Mouse (Mus musculus): ENCODE data around the gene Kcnma1. TPM values are rescaled to one million over a fixed set of nuclear protein-coding genes. Genes with fewer than 3 reads are reported as not detected.

Gene Kcnma1
- polyA plus RNA-seq, 1 experiment from 2014 or later, result not detected

DNA sequence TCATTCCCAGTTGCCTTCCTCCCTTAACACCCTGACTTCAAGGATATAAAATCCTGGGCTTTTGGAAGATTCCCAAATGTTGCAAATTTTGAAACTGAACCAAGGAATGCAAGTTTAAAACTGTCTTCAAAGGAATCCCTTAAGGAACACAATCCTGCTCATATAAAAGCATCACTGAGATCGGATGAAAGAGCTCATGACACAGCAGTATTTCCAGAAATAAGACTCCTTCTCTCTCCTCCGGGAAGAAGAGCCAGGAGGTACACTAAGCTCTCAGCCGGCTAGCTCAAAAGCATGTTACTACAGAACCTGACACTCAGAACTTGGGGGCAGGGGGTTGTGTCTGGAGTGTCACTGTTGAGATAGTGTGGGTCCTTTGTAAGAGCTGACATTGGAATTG, 325.8 kb downstream of the Kcnma1 start:
- H3K4me3 ChIP-seq (ENCODE audit: inconsistent target), result no peak overlapping the region
- no peak overlapping the region for H3K27ac ChIP-seq
- 86% methylated on average over 3 of the region's 3 CpGs for WGBS (ENCODE audit: missing documents)
- no peaks in the 10 kb centered on the region for H3K79me2 ChIP-seq (ENCODE audit: inconsistent target)
- H3K36me3 ChIP-seq (ENCODE audit: inconsistent target), result no peaks in the 10 kb centered on the region

DNA sequence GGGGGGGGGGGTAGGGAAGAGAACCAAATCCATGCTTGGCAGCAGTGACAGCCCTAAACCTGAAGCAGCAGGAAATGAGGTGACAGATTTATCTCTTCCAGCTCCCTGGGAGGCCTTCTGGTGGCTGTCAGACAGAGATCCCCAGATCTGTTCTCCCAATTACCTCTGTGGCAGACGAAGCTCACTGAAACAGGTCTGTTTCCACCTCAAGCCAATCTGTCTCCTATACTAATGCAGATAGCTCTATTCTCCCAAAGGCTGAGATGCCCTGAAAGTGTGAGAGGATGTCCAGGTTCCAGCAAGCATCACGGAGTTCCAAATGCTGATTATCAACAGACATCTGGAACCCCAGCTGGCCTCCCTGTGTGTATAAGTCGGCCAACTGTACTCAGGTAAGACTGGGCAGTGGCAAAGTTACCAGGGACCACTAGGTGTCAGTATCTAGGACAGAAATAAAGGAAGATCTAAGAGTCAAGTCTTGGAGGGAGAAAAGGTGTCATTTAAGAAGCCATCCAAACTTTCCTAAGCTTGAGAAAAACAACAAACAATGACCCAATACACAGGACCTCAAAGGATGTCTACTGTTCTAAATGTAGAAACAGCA, 329.7 kb downstream of the Kcnma1 start:
- H3K27ac ChIP-seq, result no peak overlapping the region
- WGBS (ENCODE audit: missing documents), result 23% methylated on average over 3 of the region's 3 CpGs
- no peaks in the 10 kb centered on the region for H3K79me2 ChIP-seq (ENCODE audit: inconsistent target)
- H3K36me3 ChIP-seq (ENCODE audit: inconsistent target), result no peaks in the 10 kb centered on the region
- no peak overlapping the region for H3K4me3 ChIP-seq (ENCODE audit: inconsistent target)

DNA sequence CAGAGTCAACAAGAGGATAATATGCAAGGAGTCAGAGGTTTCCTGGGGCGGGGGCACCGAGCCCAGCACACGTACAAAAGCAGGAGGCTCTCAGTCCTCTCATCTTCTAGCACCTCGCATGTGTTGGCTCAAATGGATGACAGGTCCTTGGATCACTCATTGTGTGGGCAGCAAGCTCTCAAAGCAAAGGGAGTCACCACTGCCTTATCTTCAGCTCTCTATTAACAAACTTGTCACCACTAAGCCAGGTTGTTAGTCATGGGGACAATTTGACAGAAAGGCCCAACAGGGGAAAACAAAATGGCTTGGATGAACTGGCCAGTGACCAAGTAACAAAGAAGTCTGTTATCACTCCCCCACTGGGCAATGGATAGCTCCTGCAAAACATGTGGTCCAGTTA, 331.5 kb downstream of the Kcnma1 start:
- no peak overlapping the region for H3K4me3 ChIP-seq (ENCODE audit: inconsistent target)
- no peaks in the 10 kb centered on the region for H3K36me3 ChIP-seq (ENCODE audit: inconsistent target)
- H3K79me2 ChIP-seq (ENCODE audit: inconsistent target), result no peaks in the 10 kb centered on the region
- WGBS (ENCODE audit: missing documents), result 79% methylated on average over 4 of the region's 4 CpGs
- H3K27ac ChIP-seq, result no peak overlapping the region

- no peaks in the 10 kb centered on the region for H3K79me2 ChIP-seq (ENCODE audit: inconsistent target)
- H3K36me3 ChIP-seq (ENCODE audit: inconsistent target), result no peaks in the 10 kb centered on the region
- WGBS (ENCODE audit: missing documents), result 44% methylated on average over 2 of the region's 2 CpGs
- no peak overlapping the region for H3K4me3 ChIP-seq (ENCODE audit: inconsistent target)
- H3K27ac ChIP-seq, result no peak overlapping the region
These were observed 334.9 kb downstream of the Kcnma1 start for GRCm38 (mm10) chr14:23679378-23679777.

DNA sequence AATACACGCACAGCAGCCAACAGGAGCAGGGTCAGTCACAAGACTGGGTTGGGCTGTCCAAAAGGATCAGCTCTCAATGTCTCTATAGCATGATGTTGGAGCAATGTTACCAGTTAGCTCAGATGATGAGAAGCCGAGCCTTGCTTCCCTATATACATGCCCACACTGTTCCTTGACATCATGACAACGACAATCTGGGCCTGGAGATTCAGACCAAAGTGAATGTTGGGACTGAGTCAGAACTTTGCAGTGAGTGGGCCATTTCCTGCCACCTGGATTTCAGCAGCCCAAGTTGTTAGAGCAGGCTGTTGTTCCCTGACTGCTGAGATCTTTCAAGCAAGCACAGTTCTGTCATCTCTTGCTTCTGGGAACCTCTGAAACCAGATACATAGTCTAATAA, 347.9 kb downstream of the Kcnma1 start:
- no peaks in the 10 kb centered on the region for H3K79me2 ChIP-seq (ENCODE audit: inconsistent target)
- no peak overlapping the region for H3K4me3 ChIP-seq (ENCODE audit: inconsistent target)
- 71% methylated on average over 3 of the region's 3 CpGs for WGBS (ENCODE audit: missing documents)
- H3K27ac ChIP-seq, result no peak overlapping the region
- no peaks in the 10 kb centered on the region for H3K36me3 ChIP-seq (ENCODE audit: inconsistent target)

GRCm38 (mm10) chr14:23651682-23652081, 362.6 kb downstream of the Kcnma1 start:
- Histone ChIP-seq H3K4me3 (ENCODE audit: inconsistent target) (no peak overlapping the region), H3K79me2 (ENCODE audit: inconsistent target) (no peaks in the 10 kb centered on the region), H3K36me3 (ENCODE audit: inconsistent target) (no peaks in the 10 kb centered on the region), H3K27ac (no peak overlapping the region)
- 82% methylated on average over 4 of the region's 4 CpGs for WGBS (ENCODE audit: missing documents)

DNA sequence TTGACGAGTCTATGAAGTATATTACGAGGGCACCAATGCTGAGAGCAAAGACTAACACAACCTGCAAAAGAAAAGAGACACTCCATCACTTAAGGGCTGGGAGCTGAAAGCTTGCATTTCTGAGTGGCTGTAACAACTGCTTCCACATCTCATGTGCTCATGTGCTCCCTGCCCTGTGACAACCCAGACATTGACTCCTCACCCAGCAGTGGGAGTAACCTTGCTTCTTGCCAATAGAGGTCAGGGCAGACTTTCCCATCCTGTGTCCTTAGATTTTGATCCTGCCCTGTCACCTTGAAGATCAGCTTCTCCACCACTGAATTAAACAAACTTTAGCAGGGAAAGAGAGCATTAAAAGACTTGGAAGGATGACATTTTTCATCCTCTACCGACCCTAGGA, 364.2 kb downstream of the Kcnma1 start:
- Histone ChIP-seq H3K4me3 (ENCODE audit: inconsistent target) (no peak overlapping the region), H3K79me2 (ENCODE audit: inconsistent target) (no peaks in the 10 kb centered on the region), H3K36me3 (ENCODE audit: inconsistent target) (no peaks in the 10 kb centered on the region), H3K27ac (no peak overlapping the region)
- 95% methylated on average over 3 of the region's 3 CpGs for WGBS (ENCODE audit: missing documents)

- no peak overlapping the region for H3K4me3 ChIP-seq (ENCODE audit: inconsistent target)
- H3K79me2 ChIP-seq (ENCODE audit: inconsistent target), result no peaks in the 10 kb centered on the region
- H3K27ac ChIP-seq, result no peak overlapping the region
- 77% methylated on average over 9 of the region's 9 CpGs for WGBS (ENCODE audit: missing documents)
- H3K36me3 ChIP-seq (ENCODE audit: inconsistent target), result no peaks in the 10 kb centered on the region
These were observed 368.8 kb downstream of the Kcnma1 start for GRCm38 (mm10) chr14:23645361-23646063.

- no peaks in the 10 kb centered on the region for H3K79me2 ChIP-seq (ENCODE audit: inconsistent target)
- WGBS (ENCODE audit: missing documents), result 100% methylated on average over 3 of the region's 3 CpGs
These were observed 371.1 kb downstream of the Kcnma1 start for GRCm38 (mm10) chr14:23643162-23643561.

DNA sequence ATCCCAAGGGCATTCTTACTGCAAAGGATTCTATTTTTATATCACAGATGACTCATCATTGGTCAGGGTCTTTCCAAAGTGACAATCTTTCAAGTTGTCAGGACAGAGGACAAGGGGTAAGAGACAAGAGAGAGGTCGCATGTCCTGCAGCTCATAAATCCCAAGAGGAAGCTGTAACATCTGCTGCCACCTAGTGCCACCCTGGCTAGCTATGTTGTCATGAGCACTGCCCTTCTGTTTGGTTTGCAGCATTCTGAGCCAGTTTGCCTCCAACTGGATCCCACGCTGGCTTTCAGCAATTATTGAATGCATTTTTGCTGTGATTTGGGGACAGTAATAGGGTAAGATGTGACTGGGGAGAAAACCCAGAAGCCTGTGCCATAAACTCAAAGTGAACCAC, 373.6 kb downstream of the Kcnma1 start:
- no peaks in the 10 kb centered on the region for H3K36me3 ChIP-seq (ENCODE audit: inconsistent target)
- H3K27ac ChIP-seq, result no peak overlapping the region
- 55% methylated on average over 2 of the region's 2 CpGs for WGBS (ENCODE audit: missing documents)
- no peaks in the 10 kb centered on the region for H3K79me2 ChIP-seq (ENCODE audit: inconsistent target)
- no peak overlapping the region for H3K4me3 ChIP-seq (ENCODE audit: inconsistent target)

More at GRCm38 (mm10) chr14:23643162-23643561, 371.1 kb downstream of the Kcnma1 start:
- Histone ChIP-seq H3K4me3 (ENCODE audit: inconsistent target) (no peak overlapping the region), H3K36me3 (ENCODE audit: inconsistent target) (no peaks in the 10 kb centered on the region), H3K27ac (no peak overlapping the region)

DNA sequence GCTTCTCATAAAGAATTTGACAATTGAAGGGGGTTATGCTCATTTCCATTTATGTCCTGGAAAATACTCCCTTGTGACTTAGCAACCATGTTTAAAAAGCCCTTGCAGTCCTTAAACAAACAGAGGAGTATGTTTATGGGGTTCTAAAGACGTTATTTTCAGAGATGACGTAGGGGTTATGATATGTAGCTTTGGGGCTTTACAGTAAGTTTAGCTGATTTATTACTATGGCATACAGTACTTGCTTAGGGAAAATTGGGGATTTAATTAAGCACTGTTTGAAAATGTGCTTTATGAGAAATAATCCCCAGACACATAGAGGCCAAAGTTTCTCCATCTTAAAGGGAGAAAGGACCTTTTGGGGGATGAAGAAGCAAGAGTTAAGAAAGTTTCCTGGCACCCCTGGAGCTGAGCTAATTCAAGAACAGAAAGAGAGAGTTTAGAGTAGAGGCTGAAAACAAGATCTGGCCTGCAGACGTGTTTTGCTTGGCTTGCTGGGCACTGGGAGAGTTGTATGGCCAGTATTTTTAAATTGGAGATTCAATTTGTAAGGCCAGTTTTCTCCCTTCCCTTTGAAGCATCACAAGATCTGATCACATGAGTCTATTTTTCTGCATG, 376.1 kb downstream of the Kcnma1 start:
- no peaks in the 10 kb centered on the region for H3K36me3 ChIP-seq (ENCODE audit: inconsistent target)
- no peak overlapping the region for H3K4me3 ChIP-seq (ENCODE audit: inconsistent target)
- no peak overlapping the region for H3K27ac ChIP-seq
- 77% methylated on average over 3 of the region's 3 CpGs for WGBS (ENCODE audit: missing documents)
- H3K79me2 ChIP-seq (ENCODE audit: inconsistent target), result no peaks in the 10 kb centered on the region

DNA sequence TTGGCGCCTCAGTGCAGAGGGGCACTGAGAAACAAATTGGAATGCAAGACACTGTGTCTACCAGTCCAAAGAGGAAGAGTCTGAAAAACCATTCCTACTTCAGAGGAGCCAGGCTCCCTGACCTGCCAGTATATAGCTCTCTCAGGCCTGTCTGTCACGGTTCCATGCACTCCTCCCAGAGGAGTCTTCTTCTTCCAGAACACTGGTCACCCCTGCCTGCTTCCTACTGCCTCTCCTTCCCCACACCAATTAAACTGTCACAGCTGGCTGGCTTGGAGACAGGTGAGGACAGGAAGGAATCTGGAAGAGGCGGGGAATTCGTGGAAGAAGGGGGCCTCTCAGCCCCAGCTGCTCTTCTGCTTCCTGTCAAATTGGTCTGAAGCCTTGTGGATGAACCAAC, 378.4 kb downstream of the Kcnma1 start:
- no peak overlapping the region for H3K4me3 ChIP-seq (ENCODE audit: inconsistent target)
- H3K36me3 ChIP-seq (ENCODE audit: inconsistent target), result no peaks in the 10 kb centered on the region
- 60% methylated on average over 4 of the region's 4 CpGs for WGBS (ENCODE audit: missing documents)
- no peak overlapping the region for H3K27ac ChIP-seq
- no peaks in the 10 kb centered on the region for H3K79me2 ChIP-seq (ENCODE audit: inconsistent target)

DNA sequence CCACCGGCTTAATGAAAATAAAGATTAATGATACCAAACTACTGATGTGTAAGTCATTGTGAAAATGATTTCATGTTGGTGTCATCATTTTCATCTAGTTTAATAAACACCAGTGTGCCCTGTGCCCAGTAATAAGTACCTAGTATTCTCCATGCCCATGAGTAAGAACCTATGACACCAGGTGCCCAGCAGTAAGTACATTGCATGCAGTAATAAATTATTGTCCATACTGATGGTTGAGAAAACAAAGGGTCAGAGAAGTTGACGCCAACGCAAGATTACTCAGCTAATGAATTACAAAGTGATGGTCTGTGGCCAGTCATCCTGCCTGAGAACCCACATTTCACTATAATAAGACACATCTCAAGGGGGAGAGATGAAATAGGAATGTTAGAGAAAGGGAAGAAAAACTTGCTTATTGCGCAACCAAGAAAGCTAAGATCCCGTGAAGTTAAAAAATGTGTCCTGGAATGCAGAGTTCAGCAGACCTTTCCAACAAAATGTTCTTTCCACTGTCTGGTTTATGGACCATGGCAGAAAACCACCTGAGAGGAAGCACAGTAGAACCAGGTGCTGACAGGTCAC, 381.2 kb downstream of the Kcnma1 start:
- Histone ChIP-seq H3K27ac (no peak overlapping the region), H3K4me3 (ENCODE audit: inconsistent target) (no peak overlapping the region), H3K36me3 (ENCODE audit: inconsistent target) (no peaks in the 10 kb centered on the region), H3K79me2 (ENCODE audit: inconsistent target) (no peaks in the 10 kb centered on the region)
- WGBS (ENCODE audit: missing documents), result 94% methylated on average over 5 of the region's 5 CpGs

DNA sequence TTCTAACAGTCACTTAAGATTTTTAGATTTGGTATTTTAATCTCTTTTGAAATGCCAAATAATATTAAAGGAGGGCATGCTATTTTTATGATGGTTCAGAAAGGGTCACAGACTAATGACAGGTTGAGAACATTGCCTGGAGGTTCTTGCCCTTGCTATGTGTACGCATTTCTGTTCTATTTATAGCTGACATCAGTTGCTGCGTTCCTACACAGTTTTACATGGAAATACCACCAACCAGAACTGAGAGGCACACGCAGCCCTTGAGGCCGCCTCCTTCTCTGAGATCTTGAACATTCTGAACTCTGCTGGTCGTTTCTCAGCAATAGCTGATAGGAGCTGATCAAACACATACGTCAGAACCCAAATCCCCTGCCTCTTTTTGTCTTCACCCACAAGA, 387.4 kb downstream of the Kcnma1 start:
- Histone ChIP-seq H3K4me3 (ENCODE audit: inconsistent target) (no peak overlapping the region), H3K79me2 (ENCODE audit: inconsistent target) (no peaks in the 10 kb centered on the region), H3K27ac (no peak overlapping the region), H3K36me3 (ENCODE audit: inconsistent target) (no peaks in the 10 kb centered on the region)
- 83% methylated on average over 6 of the region's 6 CpGs for WGBS (ENCODE audit: missing documents)

DNA sequence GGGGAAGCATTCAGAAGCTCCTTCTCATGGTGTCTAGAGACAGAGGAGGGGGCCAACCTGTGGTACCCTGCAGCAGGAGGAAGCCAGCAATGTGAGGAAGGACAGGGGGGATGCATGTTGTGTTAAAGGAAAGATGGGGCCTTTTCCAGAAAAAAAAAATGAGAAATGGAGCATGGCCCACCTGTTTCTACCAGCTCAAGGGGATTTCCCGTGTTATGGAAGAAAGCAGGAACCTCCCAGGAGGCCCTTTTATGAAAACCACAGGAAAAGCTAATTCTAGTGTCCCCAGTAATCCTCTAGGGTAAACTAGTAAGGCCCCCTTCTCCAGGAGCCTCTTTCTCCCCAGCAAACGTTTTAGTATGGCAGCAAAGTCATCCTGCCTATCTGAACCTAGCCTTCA, 388.2 kb downstream of the Kcnma1 start:
- WGBS (ENCODE audit: missing documents), result 46% methylated on average over 2 of the region's 2 CpGs
- Histone ChIP-seq H3K79me2 (ENCODE audit: inconsistent target) (no peaks in the 10 kb centered on the region), H3K27ac (no peak overlapping the region), H3K4me3 (ENCODE audit: inconsistent target) (no peak overlapping the region), H3K36me3 (ENCODE audit: inconsistent target) (no peaks in the 10 kb centered on the region)

All from macrophage (primary cell).